Mouse (Mus musculus) liver, embryonic 14.5 days (tissue): Measurements from ENCODE around the gene Khdc4. TPM values are rescaled to one million over a fixed set of nuclear protein-coding genes. Genes with fewer than 3 reads are reported as not detected.

Experiments used
- ATAC-seq: fragments of 200-750 bp; cut with Nextera tagmentation; 2 replicates; pipeline ENCODE4 v1.8.0; 2017; ENCODE audit warnings: moderate number of reproducible peaks, mild to moderate bottlenecking, moderate library complexity; ENCODE audit not compliant: insufficient read depth
- DNase-seq, 3 experiments: peaks; one replicate each; pipeline ENCODE4 v3.0.0-alpha.2; 2012 to 2013; ENCODE audit warnings: low read depth in 3 of 3, low spot score in 3 of 3
- H3K27ac ChIP-seq: fragments of 300-500 bp; sonication (generic); 2 replicates; pipeline ENCODE4 v1.5.1; 2014; ENCODE audit warnings: moderate library complexity, mild to moderate bottlenecking, control low read depth, inconsistent platforms
- H3K27me3 ChIP-seq: fragments of 300-500 bp; sonication (generic); 2 replicates; pipeline ENCODE4 v1.6.1; 2014; ENCODE audit warnings: mild to moderate bottlenecking, low read length, moderate library complexity; ENCODE audit not compliant: control insufficient read depth, insufficient read depth
- H3K36me3 ChIP-seq: fragments of 300-500 bp; sonication (generic); replicated peaks from 2 replicates; pipeline ENCODE4 v1.6.1; 2014; ENCODE audit warnings: low read depth; ENCODE audit not compliant: control insufficient read depth, insufficient read depth
- H3K4me1 ChIP-seq, 2 experiments: fragments of 200-500 bp in 1 of 2; fragments of 300-500 bp in 1 of 2; sonication (generic) in 1 of 2; replicated peaks; 2 replicates each; pipeline ENCODE4 v1.6.1; 2012 to 2014; ENCODE audit warnings: antibody characterized with exemption in 1 of 2, inconsistent platforms in 1 of 2, low read length in 1 of 2; ENCODE audit not compliant: control insufficient read depth in 2 of 2, insufficient read depth in 2 of 2
- H3K4me2 ChIP-seq: fragments of 300-500 bp; sonication (generic); 2 replicates; pipeline ENCODE4 v1.6.1; 2014; ENCODE audit warnings: low read depth, mild to moderate bottlenecking, control low read depth, moderate library complexity
- H3K4me3 ChIP-seq, 2 experiments: fragments of 200-500 bp in 1 of 2; fragments of 300-500 bp in 1 of 2; sonication (generic) in 1 of 2; 2 replicates each; pipeline ENCODE4 v1.5.1; 2012 to 2014; ENCODE audit warnings: low read depth in 2 of 2, low read length in 2 of 2, mild to moderate bottlenecking in 2 of 2, control low read depth in 1 of 2, inconsistent platforms in 1 of 2, moderate library complexity in 1 of 2; ENCODE audit not compliant: insufficient read depth in 1 of 2
- H3K9ac ChIP-seq: fragments of 300-500 bp; sonication (generic); replicated peaks from 2 replicates; pipeline ENCODE4 v1.6.1; 2014; ENCODE audit warnings: mild to moderate bottlenecking, control low read depth, moderate library complexity
- H3K9me3 ChIP-seq: fragments of 300-500 bp; sonication (generic); 2 replicates; pipeline ENCODE4 v1.6.1; 2016; ENCODE audit warnings: low read length, mixed read lengths; ENCODE audit not compliant: control insufficient read depth
- CTCF ChIP-seq: IDR thresholded peaks from 2 replicates; pipeline ENCODE4 v1.5.1; 2016; ENCODE audit warnings: antibody characterized with exemption, low read depth, control low read depth
- EP300 ChIP-seq: IDR thresholded peaks from 2 replicates; pipeline ENCODE4 v1.6.1; 2016; ENCODE audit warnings: antibody characterized with exemption, low read depth
- WGBS: fragments of 180-500 bp; shearing (Covaris S2); extraction: QIAGEN DNeasy Blood & Tissue Kit; methylation state at CpG from one replicate; pipeline ENCODE4 v1.1.7; 2014; ENCODE audit not compliant: insufficient replicate concordance; 5-methylcytosine and 5-hydroxymethylcytosine counted together
- polyA plus RNA-seq, 2 experiments: library from polyadenylated mRNA; depleted of rRNA in 1 of 2; stranded (reverse) in 1 of 2; unstranded in 1 of 2; fragments of >200 nt; fragmentation: Nextera tagmentation in 1 of 2; extraction: Ambion mirVana in 1 of 2; gene quantifications; 2 replicates each; pipeline versions ENCODE4 v1.2.1 to v1.2.3; 2012 to 2014

Gene Khdc4
- 24.2 and 29.4 TPM in 2 replicates for polyA plus RNA-seq (2012; rRNA removed)
- polyA plus RNA-seq (2014; fragmentation: Nextera tagmentation; extraction: Ambion mirVana): 18.5 and 20.8 TPM in 2 replicates

- TF ChIP-seq EP300: no peak
- TF ChIP-seq CTCF: 0 out of 2 replicates have a peak, but pooled peaks have one; percentile 7
- Histone ChIP-seq H3K36me3 (peaks cover 17% of the 10 kb centered on the region), H3K27ac (peak within 1 kb of the TSS; percentile 76), H3K9ac (peak within 1 kb of the TSS; percentile 81), H3K27me3 (no peaks in the 10 kb centered on the region), H3K4me1 (peaks cover 5 to 15% of the 10 kb centered on the region in 2 experiments; a peak in 3 of 4 replicates), H3K4me2 (peak within 1 kb of the TSS; percentile 80), H3K9me3 (no peaks in the 10 kb centered on the region), H3K4me3 (peak within 1 kb of the TSS; percentile 79 to 95)
- WGBS: under 1% methylated on average over 47 of the region's 47 CpGs
- DNase-seq: peak; percentile 96 to 98 (median 96)
- peak; percentile 98 for ATAC-seq
Measured at GRCm38 (mm10) chr3:88684980-88685941, at the start of gene Khdc4. TSS of gene Khdc4 (plus strand) at chr3:88685803.

GRCm38 (mm10) chr3:88636555-88636986 lies 49.0 kb upstream of the Khdc4 start:
- TF ChIP-seq CTCF: no peak
- no peak for TF ChIP-seq EP300
- ATAC-seq: no peak
- Histone ChIP-seq H3K4me1 (no peaks in the 10 kb centered on the region), H3K9me3 (no peaks in the 10 kb centered on the region), H3K36me3 (peaks cover 24% of the 10 kb centered on the region), H3K4me3 (no peak overlapping the region), H3K27ac (no peak overlapping the region), H3K4me2 (no peak overlapping the region), H3K27me3 (no peaks in the 10 kb centered on the region), H3K9ac (no peak overlapping the region)
- 84% methylated on average over 8 of the region's 8 CpGs for WGBS
- DNase-seq: no peak

DNA sequence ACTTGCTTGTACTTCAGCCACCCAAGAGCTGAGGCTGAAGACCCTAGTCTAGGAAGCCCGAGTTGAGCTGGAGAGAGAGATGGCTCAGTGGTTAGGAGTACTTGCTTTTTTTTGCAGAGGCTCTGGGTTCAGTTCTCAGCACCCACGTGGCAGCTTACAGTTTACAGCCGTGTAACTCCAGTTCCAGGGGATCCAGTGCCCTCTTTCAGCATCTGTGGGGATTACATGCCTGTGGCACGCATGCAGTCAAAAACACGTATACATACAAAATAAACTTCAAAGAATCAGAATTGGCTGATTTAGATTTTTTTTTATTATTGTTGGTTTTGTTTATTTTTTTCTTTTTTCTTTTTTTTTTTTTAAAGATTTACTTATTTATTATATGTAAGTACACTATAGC lies 48.5 kb upstream of the Khdc4 start:
- H3K27me3 ChIP-seq: no peaks in the 10 kb centered on the region
- no peak overlapping the region for H3K4me3 ChIP-seq
- DNase-seq (no peak), ATAC-seq (no peak)
- H3K36me3 ChIP-seq: peaks cover 24% of the 10 kb centered on the region
- WGBS: 85% methylated on average over 5 of the region's 5 CpGs
- H3K27ac ChIP-seq: no peak overlapping the region
- no peaks in the 10 kb centered on the region for H3K4me1 ChIP-seq
- TF ChIP-seq EP300 (no peak), CTCF (no peak)
- no peaks in the 10 kb centered on the region for H3K9me3 ChIP-seq
- no peak overlapping the region for H3K4me2 ChIP-seq
- no peak overlapping the region for H3K9ac ChIP-seq

DNA sequence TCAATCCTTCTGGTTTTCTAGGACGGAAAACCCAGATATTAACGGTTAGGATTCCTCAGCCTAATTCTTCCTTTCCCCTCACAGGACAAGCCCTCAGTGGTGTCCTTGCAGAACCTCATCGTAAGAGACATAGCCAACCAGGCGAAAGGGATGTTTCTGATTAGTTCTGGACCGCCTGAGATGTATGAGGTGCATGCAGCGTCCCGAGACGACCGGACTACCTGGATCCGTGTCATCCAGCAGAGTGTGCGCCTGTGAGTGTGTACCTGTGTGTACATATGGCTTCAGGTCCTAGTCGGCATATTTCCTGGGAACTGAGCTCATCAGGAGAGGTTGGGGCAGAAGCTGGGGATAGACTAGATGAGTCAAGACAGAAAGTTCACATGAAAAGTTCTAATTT lies 46.4 kb upstream of the Khdc4 start:
- TF ChIP-seq EP300: no peak
- TF ChIP-seq CTCF: no peak
- no peak overlapping the region for H3K9ac ChIP-seq
- no peaks in the 10 kb centered on the region for H3K9me3 ChIP-seq
- H3K27ac ChIP-seq: no peak overlapping the region
- 82% methylated on average over 12 of the region's 12 CpGs for WGBS
- H3K4me1 ChIP-seq: no peaks in the 10 kb centered on the region
- no peaks in the 10 kb centered on the region for H3K27me3 ChIP-seq
- no peak overlapping the region for H3K4me3 ChIP-seq
- peaks cover 23% of the 10 kb centered on the region for H3K36me3 ChIP-seq
- ATAC-seq (no peak), DNase-seq (no peak)
- H3K4me2 ChIP-seq: no peak overlapping the region

DNA sequence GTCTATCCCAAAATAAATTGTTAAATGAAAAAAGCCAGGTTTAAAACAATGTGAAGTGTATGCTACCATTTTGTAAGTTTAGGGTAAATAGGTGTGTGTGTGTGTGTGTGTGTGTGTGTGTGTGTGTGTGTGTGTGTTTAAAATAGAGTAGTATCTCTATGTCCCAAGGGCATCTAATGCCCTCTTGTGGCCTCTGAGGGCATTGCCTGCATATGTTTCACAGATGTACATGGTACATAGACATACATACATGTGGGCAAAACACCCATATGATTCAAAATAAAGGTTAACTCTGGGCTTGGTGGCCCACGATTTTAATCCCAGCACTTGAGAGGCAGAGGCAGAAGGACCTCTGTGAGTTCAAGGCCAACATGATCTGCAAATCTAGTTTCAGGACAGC lies 44.9 kb upstream of the Khdc4 start:
- Histone ChIP-seq H3K4me1 (no peaks in the 10 kb centered on the region), H3K4me3 (no peak overlapping the region), H3K27ac (no peak overlapping the region), H3K27me3 (no peaks in the 10 kb centered on the region), H3K9ac (no peak overlapping the region), H3K9me3 (no peaks in the 10 kb centered on the region), H3K36me3 (peaks cover 9% of the 10 kb centered on the region; the same call in 1 of the 2 replicates), H3K4me2 (no peak overlapping the region)
- ATAC-seq (no peak), DNase-seq (no peak)
- WGBS: 56% methylated on average over 1 of the region's 1 CpGs
- no peak for TF ChIP-seq EP300
- TF ChIP-seq CTCF: peak; percentile 73
